Mouse (Mus musculus) embryo, embryonic 10 days (tissue): ENCODE measurements around the gene Gm38100.

Source experiments
- DNase-seq: peaks from one replicate; pipeline ENCODE4 v3.0.0-alpha.2; 2015; ENCODE audit warnings: low spot score

The Gm38100 gene

GRCm38 (mm10) chr1:175970710-175971109 is 50.6 kb downstream of the Gm38100 start:
- DNase-seq = no peak
